Mouse (Mus musculus) lung, postnatal 25 days (tissue): ENCODE results near the gene Dync1i2.
A peak's percentile ranks its signal among the peaks of the same experiment; 100 is the strongest.

Experiments
- DNase-seq: peaks from one replicate; pipeline ENCODE4 v3.0.0; 2022; ENCODE audit warnings: low spot score

Dync1i2 gene

GRCm38 (mm10) chr2:71211591-71212359, at the start of gene Dync1i2:
TSS of gene Dync1i2 (plus strand) at chr2:71211706.
- DNase-seq, result peak; percentile 95

GRCm38 (mm10) chr2:71162831-71163621, 48.5 kb upstream of the Dync1i2 start:
- DNase-seq, result no peak

DNA sequence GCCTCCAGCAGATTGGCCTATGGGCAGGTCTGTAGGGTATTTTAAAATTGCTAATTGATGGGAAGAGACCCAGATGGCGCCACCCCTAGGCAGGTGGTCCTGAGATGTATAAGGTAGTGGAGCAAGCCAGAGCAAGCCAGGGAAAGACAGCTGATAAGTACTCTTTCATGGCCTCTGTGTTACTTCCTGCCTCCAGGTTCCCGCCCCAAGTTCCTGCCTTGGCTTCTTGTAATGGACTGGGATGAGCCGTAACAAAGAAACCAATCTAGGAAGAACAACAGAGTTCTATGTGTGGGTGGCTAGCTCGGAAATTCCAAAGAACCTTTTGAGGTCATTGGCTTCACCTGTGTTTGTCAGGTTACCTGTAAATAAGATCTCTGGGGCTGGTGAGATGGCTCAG, 44.3 kb upstream of the Dync1i2 start:
- DNase-seq, result no peak

DNA sequence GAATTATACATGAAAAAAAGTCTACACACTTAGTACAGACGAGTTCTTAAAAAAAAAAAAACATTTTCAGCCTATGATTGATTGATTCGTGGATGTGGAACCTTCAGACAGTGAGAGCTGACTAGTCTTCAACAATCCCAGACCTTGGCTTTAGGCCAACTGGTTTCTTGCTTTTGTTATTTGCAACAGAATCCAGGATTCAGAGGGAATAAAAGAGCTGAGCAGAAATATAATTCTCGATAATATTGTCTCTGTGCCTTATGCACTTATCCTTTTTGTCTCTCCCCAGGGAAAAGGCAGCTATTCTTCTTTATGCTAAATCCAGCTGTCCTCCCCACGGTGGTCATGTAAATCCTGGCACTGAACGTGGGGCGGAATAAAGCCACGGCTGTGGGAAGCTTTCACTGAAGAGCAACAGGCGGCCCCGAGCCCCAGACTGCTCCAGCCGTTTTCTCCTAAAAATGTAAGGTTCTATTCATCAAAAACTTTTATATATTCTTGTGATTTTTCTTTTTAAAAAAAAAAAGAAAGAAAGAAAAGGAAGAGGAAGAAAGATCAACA, 43.0 kb upstream of the Dync1i2 start:
- no peak for DNase-seq

DNA sequence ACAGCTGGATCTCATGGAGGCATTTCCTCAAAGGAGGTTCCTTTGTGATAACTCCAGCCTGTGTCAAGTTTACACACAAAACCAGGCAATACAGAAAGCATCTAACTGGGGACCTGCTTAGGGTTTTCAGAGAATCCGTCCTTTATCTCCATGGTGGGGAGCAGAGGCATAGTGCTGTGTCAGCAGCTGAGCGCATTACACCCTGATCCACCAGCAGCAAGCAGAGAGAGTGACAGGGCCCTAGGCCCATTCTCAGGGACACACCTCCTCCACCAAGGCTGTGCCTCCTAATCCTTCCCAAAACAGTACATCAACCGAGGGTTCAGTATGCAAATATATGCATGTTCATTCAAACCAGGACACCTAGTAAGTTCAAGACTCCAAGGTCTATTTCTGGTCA, 38.5 kb upstream of the Dync1i2 start:
- no peak for DNase-seq

DNA sequence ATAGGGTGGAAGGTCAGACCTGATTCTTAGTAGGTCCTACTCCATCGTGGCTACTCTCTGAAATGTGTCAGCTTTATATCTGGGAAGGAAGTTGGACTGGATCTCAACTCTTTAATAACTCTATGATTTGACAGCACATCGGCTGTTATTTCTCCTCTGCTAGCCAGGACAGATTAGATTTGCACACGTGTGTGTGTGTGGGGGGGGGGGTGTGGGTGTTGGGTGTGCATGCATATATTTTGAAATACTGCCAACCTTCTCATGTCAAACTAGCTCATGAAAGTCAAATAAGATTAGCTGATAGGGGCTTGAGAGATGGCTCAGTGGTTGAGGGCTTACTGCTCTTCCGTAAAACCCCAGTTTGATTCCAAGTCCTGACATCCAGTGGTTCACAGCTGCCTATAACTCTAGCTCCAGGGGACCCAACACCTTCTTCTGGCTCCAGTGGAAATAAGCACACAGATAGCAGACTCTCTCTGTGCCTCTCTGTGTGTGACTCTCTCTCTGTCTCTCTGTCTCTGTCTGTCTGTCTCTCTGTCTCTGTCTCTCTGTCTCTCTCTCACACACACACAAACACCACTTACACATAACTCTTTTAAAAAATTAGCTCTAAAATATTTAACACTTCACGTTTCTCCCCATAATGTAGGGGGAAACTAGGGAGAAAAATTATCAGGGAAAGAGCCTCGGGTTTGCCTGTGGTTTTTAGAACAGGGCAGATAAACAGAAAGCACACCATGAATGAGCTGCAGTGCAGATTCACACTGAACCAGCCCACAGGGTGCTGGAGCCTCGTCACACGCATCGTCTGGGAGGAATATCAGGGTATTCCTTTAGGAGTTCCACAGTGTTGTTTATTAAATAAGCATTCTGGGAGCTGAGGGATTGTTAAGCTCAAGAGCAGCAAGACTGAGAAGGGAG, 34.9 kb upstream of the Dync1i2 start:
- no peak for DNase-seq

- no peak for DNase-seq
These were observed 34.3 kb upstream of the Dync1i2 start for GRCm38 (mm10) chr2:71177250-71177615.

GRCm38 (mm10) chr2:71177760-71178159, 33.7 kb upstream of the Dync1i2 start:
- no peak for DNase-seq

DNA sequence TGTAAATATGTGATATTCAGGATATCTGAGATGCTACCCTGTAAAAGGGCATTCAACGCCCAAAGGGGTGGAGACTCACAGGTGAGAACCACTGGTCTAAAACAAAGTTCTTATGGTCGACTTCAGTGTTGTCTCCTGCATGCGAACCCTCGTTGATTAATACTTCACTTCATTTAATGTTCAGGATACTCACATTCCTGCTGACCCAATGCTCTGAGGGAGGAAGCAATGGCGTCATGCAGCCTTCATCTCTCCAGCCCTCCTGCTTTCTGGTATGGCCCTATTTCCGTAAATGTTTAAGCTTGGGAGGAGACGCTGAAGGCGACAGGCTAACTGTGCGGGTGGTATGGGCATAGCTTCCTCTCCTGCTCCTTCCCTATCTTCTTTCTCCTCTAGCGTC, 31.8 kb upstream of the Dync1i2 start:
- no peak for DNase-seq

DNA sequence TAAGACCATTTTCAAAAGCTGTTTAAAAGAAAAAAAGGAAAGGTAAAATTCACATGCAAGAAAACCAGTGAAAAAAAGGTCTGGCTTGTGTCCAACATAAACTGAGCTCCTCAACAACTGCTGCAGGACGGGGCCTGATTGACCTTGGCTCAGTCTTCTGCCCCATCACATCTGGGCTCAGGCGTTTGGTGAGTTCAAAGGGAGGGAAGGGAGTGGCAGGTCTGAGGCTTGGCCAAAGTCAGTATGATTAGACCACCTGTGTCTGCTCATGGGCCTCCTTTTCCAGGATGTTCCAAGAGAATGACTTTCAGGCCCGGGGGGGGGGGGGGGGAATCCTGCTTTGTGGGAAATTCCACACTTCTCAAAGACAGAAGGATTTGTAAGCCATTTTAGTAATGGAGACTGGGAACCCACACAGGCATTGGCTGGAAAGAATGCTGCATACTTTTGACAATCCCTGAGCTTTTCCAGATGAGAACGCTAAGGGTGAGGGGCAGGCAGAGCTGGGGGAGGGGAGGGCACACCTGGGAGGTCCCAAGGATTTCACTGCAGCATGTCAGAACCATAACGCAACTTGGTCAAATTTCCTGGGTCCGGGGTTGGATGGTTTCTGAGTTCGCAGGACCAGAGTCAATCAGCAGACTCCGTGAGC, 30.8 kb upstream of the Dync1i2 start:
- DNase-seq, result no peak

DNA sequence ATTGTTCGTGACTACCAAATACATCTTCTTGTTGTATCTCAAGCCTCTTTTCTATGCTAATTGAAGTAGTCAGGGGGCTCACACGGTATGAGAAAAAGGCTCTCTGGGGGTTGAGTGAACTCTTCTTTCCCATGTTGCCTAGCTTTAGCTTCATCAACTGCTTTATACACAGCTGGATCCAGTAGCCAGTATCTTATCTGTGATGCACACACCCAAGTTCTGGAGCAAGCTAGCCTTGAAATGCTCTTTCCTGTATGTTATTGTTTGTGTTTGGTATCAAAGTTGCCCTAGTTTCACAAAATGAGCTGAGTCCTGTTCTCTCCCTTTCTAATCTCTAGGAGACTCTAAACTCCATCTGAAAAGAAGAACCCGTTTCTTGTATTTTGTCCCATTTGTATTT, 23.6 kb upstream of the Dync1i2 start:
- no peak for DNase-seq

DNA sequence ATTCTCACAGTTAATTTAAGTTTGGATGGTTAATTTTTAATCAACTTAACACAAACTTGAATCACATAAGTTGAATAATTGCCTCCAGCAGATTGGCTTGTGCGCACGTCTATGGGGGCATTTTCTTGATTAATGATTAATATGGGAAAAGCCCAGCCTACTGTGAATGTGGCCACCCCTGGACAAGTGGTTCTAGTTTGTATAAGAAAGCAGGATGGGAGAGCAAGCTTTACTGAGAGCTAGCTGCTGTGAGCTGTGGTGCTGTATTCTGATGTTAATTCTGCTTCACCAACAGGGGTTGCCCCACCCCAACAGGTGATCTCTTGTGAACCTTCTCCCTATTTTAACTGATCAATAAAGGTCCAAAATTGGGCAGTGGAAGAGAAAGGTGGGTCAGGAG, 22.6 kb upstream of the Dync1i2 start:
- DNase-seq, result no peak

- no peak for DNase-seq
These were observed 19.9 kb upstream of the Dync1i2 start for GRCm38 (mm10) chr2:71191391-71192194.

DNA sequence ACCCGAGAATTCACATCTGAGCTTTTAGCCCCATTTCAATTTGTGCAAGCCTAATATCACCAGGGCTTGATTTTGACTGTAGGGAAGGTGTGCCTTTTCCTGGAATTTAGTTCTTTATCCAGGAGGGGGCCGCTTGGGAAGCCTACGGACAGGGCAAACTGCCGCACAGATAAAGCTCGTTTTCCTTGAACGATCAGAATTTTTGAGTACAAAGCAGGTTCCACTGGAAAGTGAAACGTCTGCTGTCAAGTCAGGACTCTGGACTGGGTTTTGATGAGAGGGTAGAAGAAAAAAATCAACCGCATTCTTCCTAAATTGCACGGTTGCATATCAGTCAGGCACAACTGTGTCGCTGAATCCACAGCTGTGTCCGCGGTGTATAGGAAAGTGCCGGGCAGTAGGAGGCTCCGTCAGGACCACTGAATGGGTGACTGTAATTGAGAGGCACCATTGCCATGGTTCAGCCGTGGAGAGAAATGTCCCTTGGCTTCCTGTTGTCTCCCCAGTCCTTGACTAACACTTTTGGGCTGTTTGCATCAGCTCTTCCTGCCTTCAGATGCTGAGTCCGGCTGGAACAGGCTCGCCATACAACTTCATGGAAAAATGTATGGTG, 19.2 kb upstream of the Dync1i2 start:
- DNase-seq, result no peak

DNA sequence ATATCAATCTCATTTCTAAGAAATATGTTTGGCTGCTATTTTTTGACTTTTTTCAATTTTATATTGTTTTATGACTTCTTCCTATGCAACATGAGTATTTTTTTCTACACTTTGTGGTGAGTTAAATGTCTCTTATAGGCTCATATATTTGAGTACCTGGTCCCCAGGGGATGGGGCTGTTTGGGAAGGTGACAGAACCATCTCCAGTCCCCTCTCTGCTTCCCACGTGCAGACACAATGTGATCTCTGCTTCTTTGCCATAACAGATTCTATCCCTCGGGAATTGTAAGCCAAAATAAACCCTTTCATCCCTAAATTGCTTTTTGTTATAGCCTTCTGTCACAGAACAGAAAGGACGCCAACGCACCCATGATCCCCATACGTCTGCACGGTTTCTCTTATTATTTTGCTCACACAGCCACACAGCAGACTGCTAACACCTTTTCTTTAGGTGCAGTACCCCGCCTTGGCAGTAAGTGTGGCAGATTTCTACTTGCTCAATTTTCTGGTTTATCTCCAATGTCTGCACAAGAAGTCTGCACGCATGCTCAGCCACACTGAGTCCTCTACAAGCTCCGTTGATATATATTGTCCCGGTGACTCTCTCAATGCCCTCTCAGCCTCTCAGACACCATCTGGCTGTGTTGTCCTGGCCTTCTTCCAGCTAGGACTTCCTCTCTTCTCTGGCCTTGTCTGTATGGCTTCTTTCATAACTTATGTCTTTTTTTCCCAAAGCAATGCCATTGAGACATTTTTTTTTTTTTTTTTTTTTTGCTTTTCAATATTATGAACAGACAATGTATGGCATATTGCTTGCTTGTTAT, 17.2 kb upstream of the Dync1i2 start:
- DNase-seq, result no peak

- no peak for DNase-seq
These were observed 14.6 kb upstream of the Dync1i2 start for GRCm38 (mm10) chr2:71196947-71197346.

- peak; percentile 12 for DNase-seq
These were observed 12.6 kb upstream of the Dync1i2 start for GRCm38 (mm10) chr2:71198907-71199306.

DNA sequence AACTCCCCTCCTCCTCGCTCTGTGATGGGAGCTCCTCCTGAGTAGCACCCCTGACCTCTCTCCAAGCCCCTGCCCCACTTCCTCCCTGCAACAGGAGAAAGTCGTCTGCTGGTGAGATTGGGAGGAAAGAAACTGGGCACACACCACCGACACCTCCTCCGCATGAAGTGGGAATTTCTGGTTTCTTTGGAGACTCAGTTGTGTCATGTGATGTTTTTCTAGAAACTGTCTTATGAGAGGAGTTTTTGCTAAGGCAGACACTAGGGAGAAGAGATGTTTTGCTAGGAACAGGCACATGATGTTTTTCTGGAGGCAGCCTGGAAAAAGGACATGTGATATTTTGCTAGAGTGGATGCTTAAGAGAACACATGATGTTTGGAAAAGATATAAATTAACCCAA, 11.0 kb upstream of the Dync1i2 start:
- no peak for DNase-seq

GRCm38 (mm10) chr2:71201886-71202285, 9.6 kb upstream of the Dync1i2 start:
- no peak for DNase-seq
